Mouse (Mus musculus) heart, embryonic 11.5 days (tissue): ENCODE data around the gene Crlf1. TPM values are rescaled to one million over a fixed set of nuclear protein-coding genes. Genes with fewer than 3 reads are reported as not detected.

Experiments
- ATAC-seq: fragments of 200-750 bp; cut with Nextera tagmentation; replicated peaks from 2 replicates; pipeline ENCODE4 v1.8.0; 2017; ENCODE audit warnings: moderate library complexity; ENCODE audit not compliant: insufficient number of reproducible peaks, low FRiP score, low TSS enrichment
- H3K27ac ChIP-seq: fragments of 300-500 bp; sonication (generic); 2 replicates; pipeline ENCODE4 v1.5.1; 2014; ENCODE audit warnings: mild to moderate bottlenecking, low read depth, low read length
- H3K27me3 ChIP-seq: fragments of 300-500 bp; sonication (generic); 2 replicates; pipeline ENCODE4 v1.6.1; 2014; ENCODE audit warnings: mild to moderate bottlenecking, low read length, mixed read lengths; ENCODE audit not compliant: control insufficient read depth, insufficient read depth
- H3K36me3 ChIP-seq: fragments of 300-500 bp; sonication (generic); 2 replicates; pipeline ENCODE4 v1.6.1; 2014; ENCODE audit warnings: mild to moderate bottlenecking, low read length, moderate library complexity, mixed read lengths; ENCODE audit not compliant: control insufficient read depth, insufficient read depth
- H3K4me1 ChIP-seq: fragments of 300-500 bp; sonication (generic); 2 replicates; pipeline ENCODE4 v1.6.1; 2014; ENCODE audit warnings: low read length; ENCODE audit not compliant: control insufficient read depth, insufficient read depth
- H3K4me2 ChIP-seq: fragments of 300-500 bp; sonication (generic); 2 replicates; pipeline ENCODE4 v1.6.1; 2014; ENCODE audit warnings: mild to moderate bottlenecking, moderate library complexity
- H3K4me3 ChIP-seq: fragments of 300-500 bp; sonication (generic); 2 replicates; pipeline ENCODE4 v1.5.1; 2014; ENCODE audit warnings: low read depth, low read length
- H3K9ac ChIP-seq: fragments of 300-500 bp; sonication (generic); 2 replicates; pipeline ENCODE4 v1.6.1; 2014; ENCODE audit warnings: mild to moderate bottlenecking, low read depth, low read length, moderate library complexity
- H3K9me3 ChIP-seq: fragments of 300-500 bp; sonication (generic); replicated peaks from 2 replicates; pipeline ENCODE4 v1.6.1; 2016; ENCODE audit warnings: low read length; ENCODE audit not compliant: control insufficient read depth
- WGBS: fragments of 180-500 bp; shearing (Covaris S2); extraction: QIAGEN DNeasy Blood & Tissue Kit; methylation state at CpG from one replicate; pipeline ENCODE4 v1.1.7; 2014; ENCODE audit not compliant: insufficient replicate concordance; 5-methylcytosine and 5-hydroxymethylcytosine counted together
- polyA plus RNA-seq: library from polyadenylated mRNA; unstranded; fragments of >200 nt; fragmentation: Nextera tagmentation; extraction: Ambion mirVana; gene quantifications from 2 replicates; pipeline ENCODE4 v1.2.1, GENCODE M21; 2014

Gene Crlf1
- polyA plus RNA-seq, 1 experiment from 2014 or later: 0.80 TPM

GRCm38 (mm10) chr8:70488931-70489470 lies 4.0 kb upstream of the Crlf1 start:
- peaks cover 44% of the 10 kb centered on the region for H3K4me1 ChIP-seq

GRCm38 (mm10) chr8:70489576-70489975 lies 3.4 kb upstream of the Crlf1 start:
- Histone ChIP-seq H3K4me3 (peak overlapping the region; percentile 46), H3K4me2 (peak overlapping the region; percentile 70), H3K27ac (no peak overlapping the region), H3K36me3 (no peaks in the 10 kb centered on the region), H3K4me1 (peaks cover 47% of the 10 kb centered on the region), H3K9me3 (no peaks in the 10 kb centered on the region), H3K9ac (peak overlapping the region; percentile 46; the same call in 1 of the 2 replicates), H3K27me3 (peaks cover 98% of the 10 kb centered on the region)
- WGBS: under 1% methylated on average over 26 of the region's 41 CpGs
- no peak for ATAC-seq

More at GRCm38 (mm10) chr8:70488931-70489470, 4.0 kb upstream of the Crlf1 start:
- no peak overlapping the region for H3K27ac ChIP-seq
- H3K27me3 ChIP-seq: peaks cover 98% of the 10 kb centered on the region
- WGBS: 2% methylated on average over 14 of the region's 14 CpGs
- peak overlapping the region; percentile 70 for H3K4me2 ChIP-seq
- no peaks in the 10 kb centered on the region for H3K9me3 ChIP-seq
- H3K4me3 ChIP-seq: peak overlapping the region; percentile 46
- H3K9ac ChIP-seq: peak overlapping the region; percentile 46; the same call in 1 of the 2 replicates
- no peaks in the 10 kb centered on the region for H3K36me3 ChIP-seq
- ATAC-seq: no peak

GRCm38 (mm10) chr8:70490061-70490879 lies 2.7 kb upstream of the Crlf1 start:
- Histone ChIP-seq H3K4me3 (no peak overlapping the region; the same call in 1 of the 2 replicates), H3K27ac (no peak overlapping the region), H3K9ac (no peak overlapping the region), H3K4me1 (peaks cover 48% of the 10 kb centered on the region), H3K4me2 (peak overlapping the region; percentile 70), H3K36me3 (no peaks in the 10 kb centered on the region), H3K27me3 (peaks cover 98% of the 10 kb centered on the region), H3K9me3 (no peaks in the 10 kb centered on the region)
- ATAC-seq: no peak
- 15% methylated on average over 10 of the region's 10 CpGs for WGBS

- WGBS: 4% methylated on average over 20 of the region's 20 CpGs
These were observed 2.0 kb upstream of the Crlf1 start for GRCm38 (mm10) chr8:70490880-70491495.

GRCm38 (mm10) chr8:70493692-70494415 lies 896 bp downstream of the Crlf1 start:
- Histone ChIP-seq H3K9me3 (no peaks in the 10 kb centered on the region), H3K4me3 (peak overlapping the region; percentile 49), H3K36me3 (no peaks in the 10 kb centered on the region), H3K4me1 (peaks cover 39% of the 10 kb centered on the region), H3K27me3 (peaks cover 96% of the 10 kb centered on the region), H3K9ac (peak overlapping the region; percentile 28; the same call in 1 of the 2 replicates), H3K4me2 (peak overlapping the region; percentile 74), H3K27ac (no peak overlapping the region)
- WGBS: 3% methylated on average over 46 of the region's 47 CpGs
- ATAC-seq: no peak; the same call in 1 of the 2 replicates

More at GRCm38 (mm10) chr8:70490880-70491495, 2.0 kb upstream of the Crlf1 start:
- no peaks in the 10 kb centered on the region for H3K9me3 ChIP-seq
- H3K9ac ChIP-seq: no peak overlapping the region
- H3K4me1 ChIP-seq: peaks cover 53% of the 10 kb centered on the region
- no peak overlapping the region for H3K27ac ChIP-seq
- ATAC-seq: no peak
- H3K27me3 ChIP-seq: peaks cover 98% of the 10 kb centered on the region
- H3K4me2 ChIP-seq: peak overlapping the region; percentile 8; the same call in 1 of the 2 replicates
- no peaks in the 10 kb centered on the region for H3K36me3 ChIP-seq
- no peak overlapping the region for H3K4me3 ChIP-seq

GRCm38 (mm10) chr8:70494416-70494945 lies 1.5 kb downstream of the Crlf1 start:
- peaks cover 33% of the 10 kb centered on the region for H3K4me1 ChIP-seq
- 0 out of 2 replicates have a peak overlapping the region, but pooled peaks have one; percentile 8 for H3K4me3 ChIP-seq
- no peak for ATAC-seq
- peaks cover 96% of the 10 kb centered on the region for H3K27me3 ChIP-seq
- H3K9me3 ChIP-seq: no peaks in the 10 kb centered on the region
- H3K4me2 ChIP-seq: no peak overlapping the region; the same call in 1 of the 2 replicates
- 1% methylated on average over 28 of the region's 28 CpGs for WGBS
- no peak overlapping the region for H3K9ac ChIP-seq
- H3K36me3 ChIP-seq: no peaks in the 10 kb centered on the region
- no peak overlapping the region for H3K27ac ChIP-seq

GRCm38 (mm10) chr8:70495001-70495770 lies 2.2 kb downstream of the Crlf1 start:
- WGBS: 2% methylated on average over 21 of the region's 21 CpGs
- H3K4me3 ChIP-seq: peak overlapping the region; percentile 18
- no peak overlapping the region for H3K27ac ChIP-seq
- no peaks in the 10 kb centered on the region for H3K9me3 ChIP-seq
- no peaks in the 10 kb centered on the region for H3K36me3 ChIP-seq
- H3K4me2 ChIP-seq: peak overlapping the region; percentile 19
- H3K27me3 ChIP-seq: peaks cover 96% of the 10 kb centered on the region
- 0 out of 2 replicates have a peak overlapping the region, but pooled peaks have one; percentile 43 for H3K9ac ChIP-seq
- no peak for ATAC-seq
- H3K4me1 ChIP-seq: peaks cover 29% of the 10 kb centered on the region
